Mouse (Mus musculus) E14TG2a.4 (cell line): Measurements from ENCODE around the gene Gfm1.

Source experiments
- CTCF ChIP-seq: conservative IDR thresholded peaks from 2 replicates; pipeline ENCODE4 v1.5.1; 2014; ENCODE audit warnings: low read length
- NANOG ChIP-seq: IDR thresholded peaks from 2 replicates; pipeline ENCODE4 v1.6.1; 2014; ENCODE audit warnings: borderline replicate concordance, low read length, mixed read lengths
- POU5F1 ChIP-seq: IDR thresholded peaks from 2 replicates; pipeline ENCODE4 v1.6.1; 2014; ENCODE audit warnings: low read length, borderline replicate concordance

GRCm38 (mm10) chr3:67490156-67490555, 60.3 kb downstream of the Gfm1 start:
- TF ChIP-seq CTCF: no peak
- TF ChIP-seq POU5F1: no peak
- TF ChIP-seq NANOG: no peak
